Mouse (Mus musculus): ENCODE data around the gene Heatr6. TPM values are rescaled to one million over a fixed set of nuclear protein-coding genes. Genes with fewer than 3 reads are reported as not detected.

The Heatr6 gene
- total RNA-seq, 2 experiments from 2014 or later: 12.3 to 14.0 TPM

DNA sequence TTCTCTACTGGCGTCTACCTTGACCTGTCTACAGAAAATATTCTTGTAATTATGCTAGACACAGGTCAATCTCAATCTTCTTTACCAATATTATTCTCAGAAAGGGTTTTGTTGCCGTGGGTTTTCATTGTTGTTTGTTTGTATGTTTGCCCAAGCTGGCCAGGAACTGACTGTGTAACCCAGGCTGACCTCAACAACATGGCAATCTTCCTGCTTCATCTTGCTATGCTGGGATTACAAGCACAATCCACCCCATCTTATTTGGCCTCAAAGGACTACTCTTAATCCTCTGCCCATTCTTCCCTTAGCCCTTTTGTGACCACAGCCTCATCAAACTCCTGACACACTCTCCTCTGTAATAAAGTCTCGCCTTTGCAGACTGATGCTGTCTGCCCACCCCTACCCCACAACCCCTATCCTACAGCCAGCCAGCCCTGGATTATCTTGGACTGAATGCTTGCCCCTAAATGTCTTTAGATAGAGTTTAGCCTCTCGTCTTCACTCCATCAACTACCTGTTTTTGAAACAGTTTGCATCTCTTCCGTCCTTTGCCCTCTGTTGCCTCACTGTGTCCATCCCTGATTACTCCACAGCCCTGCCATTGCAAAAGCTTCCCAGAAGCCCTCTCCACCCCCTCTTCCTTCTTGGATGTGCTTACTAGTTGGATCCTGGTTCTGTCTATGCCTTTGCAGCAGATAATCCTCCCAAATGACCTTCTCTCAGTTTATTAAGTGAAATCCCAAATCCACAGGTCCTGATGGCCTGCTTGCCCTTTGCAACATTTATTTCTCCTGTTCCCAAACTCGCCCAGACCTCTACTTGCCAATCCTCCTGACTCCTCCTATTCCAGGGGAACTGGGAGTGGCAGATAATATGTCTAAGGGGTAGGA is 5.9 kb upstream of the Heatr6 start:
- no peak for DNase-seq (ENCODE audit: low spot score in 2 of 2)

DNA sequence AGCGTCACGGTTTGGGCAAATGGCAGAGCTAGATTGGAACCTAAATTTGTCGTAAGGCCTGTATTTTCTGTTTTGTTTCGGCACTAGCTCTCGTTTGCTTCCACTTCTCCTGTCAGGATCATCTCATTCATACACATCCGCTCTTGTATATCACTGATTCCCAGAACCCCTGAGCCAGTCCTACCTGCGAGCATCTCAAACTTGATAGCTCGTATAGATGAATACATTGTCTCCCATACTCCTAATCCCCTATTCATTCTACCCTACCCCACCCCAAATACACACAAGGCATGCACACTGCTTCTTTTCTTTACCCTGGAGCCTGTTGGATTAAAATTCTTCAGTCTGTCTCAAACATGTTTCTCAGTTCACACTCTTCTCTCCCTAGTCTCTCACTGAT is 731 bp downstream of the Heatr6 start:
- no peak for DNase-seq (ENCODE audit: low spot score in 2 of 2)

DNA sequence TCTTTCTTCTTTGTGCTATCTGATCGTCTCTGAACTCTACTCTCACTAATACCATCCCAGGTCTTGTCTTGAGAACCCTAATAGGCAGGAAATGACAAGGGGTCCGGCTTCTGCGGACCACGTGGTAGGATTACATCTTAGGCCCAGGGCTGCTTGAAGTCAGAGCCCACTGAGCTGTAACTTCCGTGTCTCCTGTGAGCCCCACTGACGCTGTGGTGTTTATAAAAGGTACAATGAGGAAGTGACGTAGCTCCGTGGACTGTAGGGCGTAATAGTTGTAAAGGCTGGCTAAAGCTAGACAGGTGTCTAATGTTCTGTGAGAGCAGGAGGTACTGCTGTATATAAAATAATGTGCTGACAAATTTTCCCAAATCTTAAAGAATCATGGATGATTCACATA is 13.8 kb downstream of the Heatr6 start:
- DNase-seq (ENCODE audit: low spot score in 2 of 2): no peak

DNA sequence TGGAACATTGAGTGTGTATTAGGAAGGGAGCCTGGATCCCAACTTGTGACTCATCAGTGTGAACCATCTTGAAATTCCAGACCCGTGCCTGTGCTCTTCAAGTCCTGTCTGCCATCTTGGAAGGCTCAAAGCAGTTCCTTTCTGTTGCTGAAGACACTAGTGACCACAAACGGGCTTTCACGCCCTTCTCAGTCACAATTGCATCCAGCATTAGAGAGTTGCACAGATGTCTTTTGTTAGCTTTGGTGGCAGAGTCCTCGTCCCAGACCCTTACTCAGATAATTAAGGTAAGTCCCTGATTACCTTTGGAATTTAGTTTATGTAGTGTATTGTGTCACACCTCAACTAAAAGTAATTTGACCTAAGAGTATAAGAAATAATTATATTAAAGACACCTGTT is 15.5 kb downstream of the Heatr6 start:
- DNase-seq (ENCODE audit: low spot score in 2 of 2): no peak

DNA sequence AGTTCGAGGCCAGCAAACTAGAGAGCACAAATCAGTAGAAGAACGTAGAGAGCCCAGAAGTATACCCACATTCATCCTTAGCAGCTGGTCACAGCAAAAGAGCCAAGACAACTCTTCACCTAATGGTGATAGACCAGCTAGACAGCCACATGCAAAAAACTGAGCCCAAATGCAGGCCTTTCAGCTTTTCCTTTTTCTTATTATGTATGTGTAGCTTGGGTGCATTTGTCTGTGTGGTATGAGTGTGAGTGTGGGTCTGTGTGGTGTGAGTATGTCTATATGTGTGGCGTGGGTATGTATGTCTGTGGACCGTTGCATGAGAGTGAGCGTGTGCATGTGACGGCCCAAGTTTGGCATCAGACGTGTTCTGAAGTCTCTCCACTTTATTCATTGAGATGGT is 17.5 kb downstream of the Heatr6 start:
- DNase-seq (ENCODE audit: low spot score in 2 of 2): no peak

DNA sequence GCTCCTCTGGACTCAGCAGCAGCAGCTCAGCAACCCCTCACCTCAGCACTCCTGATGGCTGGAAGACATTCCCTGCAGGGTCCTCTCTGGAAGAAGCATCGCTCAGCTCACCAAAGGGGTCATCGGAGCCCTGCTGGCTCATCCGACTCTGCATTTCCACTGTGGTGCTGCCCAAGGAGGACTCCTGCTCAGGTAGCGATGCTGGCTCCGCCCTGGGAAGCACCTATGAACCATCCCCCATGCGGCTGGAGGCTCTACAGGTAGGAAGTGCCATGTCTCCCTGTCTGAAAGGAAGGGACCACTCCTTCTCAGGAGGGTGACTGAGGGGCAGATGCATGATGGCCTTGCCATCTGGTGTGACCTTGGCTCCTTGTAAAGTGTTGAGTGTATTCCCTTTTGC is 18.8 kb downstream of the Heatr6 start:
- DNase-seq (ENCODE audit: low spot score in 2 of 2): no peak

DNA sequence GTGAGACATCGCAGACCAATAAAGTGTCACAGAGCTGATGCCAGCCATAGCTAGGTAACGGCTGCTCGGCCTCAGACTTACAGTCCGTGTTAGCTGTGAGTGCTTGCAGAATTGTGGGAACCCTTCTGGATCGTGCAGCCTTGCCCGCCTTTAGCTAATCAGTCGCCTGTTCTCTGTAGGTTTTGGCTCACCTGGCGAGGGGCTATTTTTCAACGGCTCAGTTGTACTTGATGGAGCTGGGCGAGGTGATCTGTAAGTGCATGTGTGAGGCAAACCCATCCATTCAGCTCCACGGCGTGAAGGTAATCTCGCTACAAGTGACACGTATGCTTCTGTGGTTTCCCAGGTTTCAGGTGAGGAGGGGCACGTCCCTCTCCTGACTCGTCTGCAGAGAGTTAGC is 20.2 kb downstream of the Heatr6 start:
- no peak for DNase-seq (ENCODE audit: low spot score in 2 of 2)

DNA sequence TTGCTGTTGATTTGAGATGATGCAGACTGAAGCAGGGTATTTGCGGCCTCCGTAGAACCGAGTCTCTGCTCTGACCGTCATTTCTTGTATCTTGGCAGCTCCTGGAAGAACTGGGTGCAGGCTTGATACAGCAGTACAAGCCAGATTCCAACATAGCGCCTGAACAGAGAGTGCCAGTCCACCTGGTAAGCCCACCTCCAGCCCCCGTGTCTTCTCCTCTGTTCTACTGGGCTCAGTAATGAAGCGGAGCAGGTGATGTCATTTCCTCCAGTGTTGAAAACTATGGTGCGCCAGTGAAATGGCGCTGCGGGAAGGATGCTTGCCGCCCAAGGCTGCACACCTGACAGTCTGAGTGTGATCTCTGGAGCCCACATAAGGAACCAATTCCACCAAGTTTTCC is 20.8 kb downstream of the Heatr6 start:
- no peak for DNase-seq (ENCODE audit: low spot score in 2 of 2)

DNA sequence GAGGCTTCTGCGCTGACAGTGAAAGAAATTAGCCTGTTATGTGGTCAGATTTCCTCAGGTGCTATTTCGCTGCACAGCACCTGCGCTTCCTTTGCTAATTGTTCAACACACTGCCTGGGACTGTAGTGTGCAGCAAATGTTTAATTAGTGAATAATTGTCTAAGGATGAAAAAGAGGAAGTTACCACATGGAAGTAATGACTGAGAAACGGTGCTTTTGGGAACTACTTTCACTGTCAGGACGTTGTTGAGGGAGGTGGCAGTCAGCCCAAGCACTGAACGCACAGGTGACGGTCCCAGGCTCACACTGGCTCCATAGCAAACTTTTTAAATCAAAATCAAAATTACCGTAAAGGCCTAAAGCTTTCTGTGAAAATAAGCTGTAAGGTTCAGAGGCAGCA is 23.3 kb downstream of the Heatr6 start:
- DNase-seq (ENCODE audit: low spot score in 2 of 2): no peak

DNA sequence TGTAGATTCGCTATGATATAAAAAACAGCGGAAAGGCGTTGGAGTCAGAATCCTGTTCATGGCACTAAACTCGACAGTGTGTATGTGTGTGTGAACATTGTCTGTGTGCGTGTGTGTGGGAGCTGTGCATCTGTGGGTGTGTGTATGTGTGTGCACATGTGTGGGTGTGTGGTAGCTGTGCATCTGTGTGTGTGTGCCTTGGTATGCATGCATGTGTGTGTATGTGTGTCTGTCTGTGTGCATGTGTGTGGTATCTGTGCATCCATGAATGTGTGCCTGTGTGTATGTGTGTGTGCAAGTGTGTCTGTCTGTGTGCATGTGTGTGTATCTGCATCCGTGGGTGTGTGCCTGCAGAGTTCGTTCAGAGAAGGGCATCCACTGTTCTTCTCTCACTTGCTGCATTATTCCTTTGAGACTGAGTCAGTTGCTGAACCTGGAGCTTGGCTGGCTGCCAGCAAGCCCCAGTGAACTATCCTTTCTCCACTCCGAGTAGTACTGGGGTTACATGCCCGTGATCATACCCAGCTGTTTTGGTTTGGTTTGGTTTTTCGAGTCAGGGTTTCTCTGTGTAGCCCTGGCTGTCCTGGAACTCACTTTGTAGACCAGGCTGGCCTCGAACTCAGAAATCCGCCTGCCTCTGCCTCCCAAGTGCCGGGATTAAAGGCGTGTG is 30.6 kb downstream of the Heatr6 start:
- no peak for DNase-seq (ENCODE audit: low spot score in 2 of 2)

DNA sequence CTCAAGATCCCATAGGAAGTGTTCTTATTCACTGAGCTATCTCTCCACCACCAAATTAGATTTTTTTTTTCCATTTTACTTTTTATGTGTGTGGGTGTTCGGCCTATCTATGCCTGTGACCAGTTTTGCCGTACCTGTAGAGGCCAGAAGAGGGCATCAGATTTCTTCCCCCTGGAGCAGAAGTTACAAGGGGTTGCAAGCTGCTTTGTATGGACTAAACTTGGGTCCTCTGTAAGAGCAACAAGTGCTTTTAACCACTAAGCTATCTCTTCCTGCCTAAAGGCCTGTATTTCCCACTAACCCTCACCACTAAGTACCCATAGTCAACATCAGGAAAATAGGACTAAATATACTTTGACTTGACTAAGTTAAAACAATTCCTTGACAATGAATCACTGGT is 31.2 kb downstream of the Heatr6 start:
- peak; percentile 9 to 27 for DNase-seq (ENCODE audit: low spot score in 2 of 2)

DNA sequence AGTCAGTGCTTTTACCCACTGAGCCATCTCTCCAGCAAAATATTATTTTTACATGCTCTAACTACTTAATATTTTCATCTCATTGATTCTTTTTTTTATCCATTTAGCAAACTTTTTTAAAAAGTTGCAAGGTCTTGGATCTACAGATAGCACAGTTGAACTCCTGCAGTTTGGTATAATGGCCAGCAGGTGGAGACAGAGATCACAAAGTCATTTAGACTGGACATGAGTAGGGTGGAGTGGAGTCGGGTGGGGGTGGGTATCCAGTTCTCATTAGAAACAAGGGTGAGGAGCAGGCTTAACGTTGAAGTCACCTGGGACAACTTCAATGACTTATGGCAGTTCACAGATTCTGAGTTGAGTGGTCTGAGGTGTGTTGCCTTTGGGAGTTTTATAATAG is 31.9 kb downstream of the Heatr6 start:
- peak; percentile 33 to 49 for DNase-seq (ENCODE audit: low spot score in 2 of 2)

DNA sequence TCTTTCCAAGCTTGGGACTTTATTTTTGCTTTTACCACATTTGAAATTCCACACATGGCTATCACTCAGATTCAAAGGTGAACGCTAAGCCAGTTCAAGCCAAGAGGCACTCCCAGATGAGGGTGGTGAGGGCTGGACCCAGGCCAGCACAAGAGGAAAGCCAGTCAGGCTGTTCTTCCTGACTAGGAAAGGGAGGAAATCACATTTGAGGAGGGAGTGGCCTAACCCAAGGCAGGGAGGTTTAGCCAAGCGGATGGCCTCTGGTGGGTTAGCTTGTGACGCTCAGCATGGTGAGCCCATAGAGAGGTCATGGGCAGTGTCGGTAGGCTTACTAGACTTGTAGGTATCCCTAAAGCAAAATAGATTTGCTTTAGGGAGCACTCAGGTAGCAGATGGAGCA is 33.3 kb downstream of the Heatr6 start:
- DNase-seq (ENCODE audit: low spot score in 2 of 2): no peak

DNA sequence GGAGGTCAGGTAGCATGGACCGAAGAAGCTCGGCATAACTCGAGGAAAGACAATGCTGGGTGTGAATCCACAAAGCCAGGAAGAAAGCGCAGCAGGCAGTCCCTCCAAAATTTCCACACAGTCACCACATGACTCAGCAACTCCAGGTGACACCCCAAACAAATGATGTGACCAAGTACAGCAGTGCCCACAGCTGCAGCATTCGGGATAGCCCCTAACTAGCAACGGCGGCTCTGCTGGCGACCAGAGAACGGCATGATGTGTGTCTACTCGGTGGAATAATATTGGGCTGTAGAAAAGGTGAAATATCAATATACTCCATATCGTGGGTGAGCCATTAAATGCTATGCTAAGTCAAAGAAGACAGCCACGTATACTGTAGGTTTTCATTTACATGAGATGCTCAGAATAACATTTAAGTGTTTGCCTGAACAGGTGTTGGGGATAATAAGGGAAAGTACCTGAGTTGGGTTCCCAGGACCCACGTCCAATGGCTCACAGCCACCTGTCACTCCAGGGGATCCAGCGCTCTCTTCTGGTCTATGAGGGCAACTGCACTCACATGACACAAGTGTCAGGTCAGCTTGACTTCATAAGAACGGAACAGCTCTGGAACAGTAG is 34.0 kb downstream of the Heatr6 start:
- DNase-seq (ENCODE audit: low spot score in 2 of 2): no peak

DNA sequence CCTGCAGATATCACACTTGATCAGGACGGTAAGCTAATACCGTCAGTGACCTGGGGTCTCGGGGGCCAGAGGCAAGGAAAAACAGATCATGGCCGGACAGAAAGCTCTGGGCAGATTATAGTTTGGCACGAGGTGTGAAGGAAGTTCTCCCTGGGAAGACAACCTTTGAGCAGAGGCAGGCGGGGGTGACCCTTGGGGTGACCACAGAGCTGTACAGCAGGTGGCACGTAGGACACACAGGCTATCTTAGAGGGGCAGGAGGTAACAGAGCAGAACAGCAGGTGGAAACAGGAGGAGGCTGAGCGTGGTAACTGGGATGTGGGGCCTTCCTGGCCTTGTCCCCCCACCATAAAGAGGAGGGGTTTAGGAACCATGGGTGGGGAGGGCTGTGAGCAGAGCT is 34.8 kb downstream of the Heatr6 start:
- DNase-seq (ENCODE audit: low spot score in 2 of 2): no peak

DNA sequence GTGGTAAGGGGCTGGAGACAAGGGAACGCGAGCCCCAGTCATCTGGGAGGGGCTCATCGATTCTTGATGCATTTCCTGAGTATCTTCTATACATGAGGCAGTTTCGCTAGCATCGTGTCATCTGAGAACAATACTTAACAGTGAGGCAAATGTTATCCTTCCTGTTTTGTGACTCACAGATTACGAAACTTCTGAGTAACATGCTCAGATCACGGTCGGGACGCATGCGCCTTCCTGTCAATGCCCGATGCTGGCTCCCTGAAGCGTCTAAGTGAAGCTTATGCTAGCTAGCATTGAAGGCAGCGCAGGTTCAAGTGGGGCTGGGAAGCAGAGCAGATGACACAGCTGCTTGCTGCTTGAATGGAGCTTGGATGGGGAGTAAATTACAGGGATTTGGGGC is 35.8 kb downstream of the Heatr6 start:
- DNase-seq (ENCODE audit: low spot score in 2 of 2): peak; percentile 46 to 51

DNA sequence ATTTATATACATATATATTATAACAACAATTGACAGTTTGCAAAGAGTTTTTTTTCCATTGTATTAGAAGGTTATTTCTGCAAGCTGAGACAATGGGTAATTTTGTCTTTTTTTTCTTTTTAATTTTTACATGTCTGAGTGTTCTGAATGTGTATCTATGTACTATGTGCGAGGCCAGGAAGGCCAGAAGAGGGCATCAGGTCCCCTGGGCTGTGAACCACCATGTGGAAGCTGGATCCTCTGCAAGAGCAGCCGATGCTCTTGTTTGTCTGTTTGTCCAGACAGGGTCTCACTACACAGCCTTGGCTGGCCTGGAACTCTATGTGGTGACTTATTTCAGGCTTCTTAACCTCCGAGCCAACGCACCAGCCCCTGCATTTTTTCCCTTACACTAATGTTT is 37.6 kb downstream of the Heatr6 start:
- DNase-seq (ENCODE audit: low spot score in 2 of 2): no peak

DNA sequence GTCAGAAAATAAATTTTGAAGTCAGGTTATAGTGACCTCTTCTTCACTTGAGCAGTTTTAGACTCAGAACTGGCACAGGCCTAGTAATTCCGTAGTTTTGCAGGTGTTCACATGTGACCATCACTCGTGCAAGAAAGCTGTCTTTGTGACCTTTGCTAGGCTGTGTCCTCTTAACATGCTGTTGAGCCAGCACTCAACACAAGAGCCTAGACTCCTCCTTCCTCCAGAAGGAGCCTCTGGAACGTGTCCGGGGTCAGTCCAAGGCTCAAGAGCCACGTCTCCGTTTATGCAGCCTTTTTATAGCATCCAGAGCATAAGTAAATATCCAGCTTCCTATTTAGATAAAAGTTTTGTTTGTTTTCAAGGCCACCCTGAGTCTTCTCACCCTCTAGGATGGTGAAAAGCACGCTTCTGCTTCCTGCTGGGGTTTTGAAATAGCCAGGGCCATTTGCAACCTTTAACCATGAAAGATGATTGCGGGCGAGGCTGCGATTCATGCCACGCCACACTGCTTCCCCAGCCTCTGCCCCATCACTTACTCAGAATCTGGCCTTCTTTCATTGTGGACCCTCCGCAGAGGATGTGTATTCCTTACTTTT is 38.9 kb downstream of the Heatr6 start:
- no peak for DNase-seq (ENCODE audit: low spot score in 2 of 2)

DNA sequence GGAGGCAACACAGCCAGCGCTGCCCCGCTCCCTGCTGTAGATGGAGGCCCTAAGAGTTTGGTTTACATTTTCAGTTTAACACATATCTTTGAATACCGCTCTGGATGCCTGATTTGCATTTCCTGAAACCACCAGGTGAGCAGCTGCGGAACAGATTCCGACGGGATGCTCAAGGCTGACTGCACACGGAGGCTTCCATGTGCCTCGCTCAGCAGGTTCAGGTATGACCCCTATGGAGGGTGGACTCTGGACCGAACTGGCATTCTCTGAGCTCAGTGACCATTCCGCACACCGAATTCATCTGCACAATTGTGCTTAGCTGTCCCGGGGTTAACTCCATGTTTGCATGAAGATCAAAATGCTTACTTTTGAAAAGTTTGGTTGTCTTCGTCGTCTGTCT is 39.8 kb downstream of the Heatr6 start:
- DNase-seq (ENCODE audit: low spot score in 2 of 2): no peak

DNA sequence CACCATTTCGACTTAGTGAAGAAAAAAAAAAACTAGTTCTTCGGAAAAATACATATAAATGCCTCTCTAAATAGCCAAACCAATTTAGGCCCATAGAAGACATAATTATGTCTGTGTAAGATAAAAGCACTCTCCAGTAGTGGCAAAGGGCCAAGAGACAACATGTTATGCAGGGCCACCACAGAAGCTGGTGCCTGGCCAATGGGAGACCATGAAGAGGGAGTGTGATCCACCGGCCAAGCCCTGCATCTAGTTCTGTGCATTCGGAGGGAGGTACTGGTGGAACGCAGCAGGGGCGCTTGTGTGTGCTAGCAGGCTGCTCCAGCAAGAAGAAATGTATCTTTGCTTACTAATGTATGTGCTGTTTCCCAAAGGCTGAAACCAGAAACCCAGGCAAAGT is 42.6 kb downstream of the Heatr6 start:
- no peak for DNase-seq (ENCODE audit: low spot score in 2 of 2)

DNA sequence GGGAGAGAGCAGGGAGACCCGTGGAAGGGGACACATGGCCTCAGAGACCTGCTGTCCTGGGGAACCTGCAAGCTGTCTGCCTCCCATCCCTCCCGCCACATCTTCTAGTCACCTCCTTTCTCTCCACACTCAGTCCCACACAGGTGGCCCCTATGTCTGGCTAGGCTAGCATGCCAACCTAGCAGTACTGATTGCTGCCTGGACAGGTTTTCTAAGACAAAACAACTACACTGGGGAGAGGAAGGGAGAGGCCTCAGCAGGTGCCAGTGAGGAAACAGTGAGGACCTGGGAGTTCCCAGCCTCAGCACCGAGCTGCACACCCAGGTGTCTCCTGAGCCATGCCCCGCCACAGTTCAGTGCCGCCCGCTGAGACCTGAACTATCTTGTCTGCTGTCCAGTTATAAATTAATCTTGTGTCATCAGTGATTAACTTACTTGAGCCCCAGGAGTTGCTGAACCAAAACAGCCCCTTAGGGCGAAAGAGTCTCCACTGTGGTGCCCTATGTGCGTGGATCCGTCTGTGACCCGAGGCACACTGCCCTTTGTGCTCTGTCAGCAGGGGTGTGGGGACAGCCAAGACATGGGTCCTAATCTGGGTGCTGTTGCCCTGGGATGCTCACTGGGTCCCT is 43.6 kb downstream of the Heatr6 start:
- no peak for DNase-seq (ENCODE audit: low spot score in 2 of 2)
